Mouse (Mus musculus) spleen, adult 2 months (tissue): ENCODE data around the gene Atp1a1.

ENCODE experiments used
- CTCF ChIP-seq: fragments of 200-500 bp; IDR thresholded peaks from 2 replicates; pipeline ENCODE4 v1.5.1; 2011; ENCODE audit warnings: mild to moderate bottlenecking, inconsistent platforms; ENCODE audit not compliant: insufficient read depth, insufficient read length, insufficient replicate concordance; ENCODE audit errors: extremely low read depth
- POLR2A ChIP-seq: fragments of 200-500 bp; IDR thresholded peaks from 2 replicates; pipeline ENCODE4 v1.6.1; 2011; ENCODE audit warnings: low read depth, low read length, inconsistent platforms

DNA sequence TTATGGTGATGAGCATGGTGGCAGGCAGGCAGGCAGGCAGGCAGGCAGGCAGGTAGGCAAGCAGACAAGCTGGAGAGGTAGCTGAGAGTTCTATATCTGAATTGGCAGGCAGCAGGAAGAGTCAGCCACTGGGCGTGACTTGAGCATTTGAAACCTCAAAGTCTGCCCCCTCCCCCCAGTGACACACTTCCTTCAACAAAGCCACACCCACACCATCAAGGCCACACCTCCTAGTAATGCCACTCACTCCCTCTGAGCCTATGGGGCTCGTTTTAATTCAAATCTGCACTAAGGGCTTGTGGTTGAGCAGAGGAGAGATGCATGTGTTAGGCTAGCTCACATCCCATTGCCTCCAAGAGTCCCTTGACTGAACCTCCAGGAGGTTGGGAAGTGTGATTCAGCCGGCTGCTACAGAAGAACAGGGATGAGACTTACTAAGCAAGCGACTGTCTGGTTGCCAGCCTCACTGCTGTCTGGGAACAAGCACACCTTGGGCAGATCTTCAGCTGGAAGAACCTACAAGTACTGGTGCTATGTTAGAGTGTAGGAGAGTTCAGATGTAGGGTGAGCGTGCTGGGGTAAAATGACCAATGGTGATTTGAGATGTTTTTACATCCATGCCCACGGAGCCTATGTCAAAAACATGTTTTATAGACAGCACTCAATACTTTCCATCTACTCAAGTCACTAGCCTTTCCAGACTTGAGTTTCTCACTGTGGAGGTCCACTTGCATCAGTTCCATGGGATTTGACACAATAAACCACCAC, 33.6 kb downstream of the Atp1a1 start:
- TF ChIP-seq CTCF (no peak), POLR2A (no peak)
